Mouse (Mus musculus) kidney, postnatal 0 days (tissue): Measurements from ENCODE around the gene Krtap5-4. TPM values are rescaled to one million over a fixed set of nuclear protein-coding genes. Genes with fewer than 3 reads are reported as not detected.
"Not testable (repeated sequence)": the region's sequence is repeated elsewhere in the genome, so short reads cannot be mapped to it uniquely, and the experiment has no call there.

Experiments used
- ATAC-seq: fragments of 200-750 bp; cut with Nextera tagmentation; replicated peaks from 2 replicates; pipeline ENCODE4 v1.8.0; 2017; ENCODE audit warnings: low read depth, moderate number of reproducible peaks, moderate TSS enrichment, moderate library complexity; ENCODE audit not compliant: low FRiP score
- DNase-seq: peaks from one replicate; pipeline ENCODE4 v3.0.0-alpha.2; 2016; ENCODE audit warnings: low spot score
- H3K27ac ChIP-seq: fragments of 300-500 bp; sonication (generic); 2 replicates; pipeline ENCODE4 v1.5.1; 2014; ENCODE audit warnings: mild to moderate bottlenecking
- H3K27me3 ChIP-seq: fragments of 300-500 bp; sonication (generic); 2 replicates; pipeline ENCODE4 v1.6.1; 2014; ENCODE audit warnings: low read length, mixed read lengths; ENCODE audit not compliant: insufficient read depth
- H3K36me3 ChIP-seq: fragments of 300-500 bp; sonication (generic); 2 replicates; pipeline ENCODE4 v1.6.1; 2014; ENCODE audit warnings: low read length, mixed read lengths; ENCODE audit not compliant: insufficient read depth
- H3K4me1 ChIP-seq: fragments of 300-500 bp; sonication (generic); replicated peaks from 2 replicates; pipeline ENCODE4 v1.6.1; 2014; ENCODE audit warnings: antibody characterized with exemption, low read length, mixed read lengths; ENCODE audit not compliant: insufficient read depth
- H3K4me2 ChIP-seq: fragments of 300-500 bp; sonication (generic); 2 replicates; pipeline ENCODE4 v1.6.1; 2014; ENCODE audit warnings: mild to moderate bottlenecking, low read length, moderate library complexity, mixed read lengths
- H3K4me3 ChIP-seq: fragments of 300-500 bp; sonication (generic); replicated peaks from 2 replicates; pipeline ENCODE4 v1.5.1; 2014; ENCODE audit warnings: low read depth, low read length
- H3K9ac ChIP-seq: fragments of 300-500 bp; sonication (generic); 2 replicates; pipeline ENCODE4 v1.6.1; 2014; ENCODE audit warnings: low read depth, low read length
- H3K9me3 ChIP-seq: fragments of 300-500 bp; sonication (generic); replicated peaks from 2 replicates; pipeline ENCODE4 v1.6.1; 2016; ENCODE audit warnings: low read length, inconsistent platforms, mixed read lengths
- CTCF ChIP-seq: IDR thresholded peaks from 2 replicates; pipeline ENCODE4 v1.5.1; 2016; ENCODE audit warnings: antibody characterized with exemption, low read depth, mild to moderate bottlenecking, moderate library complexity
- WGBS: fragments of 180-500 bp; shearing (Covaris S2); extraction: QIAGEN DNeasy Blood & Tissue Kit; methylation state at CpG from one replicate; pipeline ENCODE4 v1.1.7; 2014; 5-methylcytosine and 5-hydroxymethylcytosine counted together
- polyA plus RNA-seq: library from polyadenylated mRNA; unstranded; fragments of >200 nt; fragmentation: Nextera tagmentation; extraction: Ambion mirVana; gene quantifications from 2 replicates; pipeline ENCODE4 v1.2.1, GENCODE M21; 2015

The Krtap5-4 gene
- polyA plus RNA-seq, 1 experiment from 2014 or later, result not detected

DNA sequence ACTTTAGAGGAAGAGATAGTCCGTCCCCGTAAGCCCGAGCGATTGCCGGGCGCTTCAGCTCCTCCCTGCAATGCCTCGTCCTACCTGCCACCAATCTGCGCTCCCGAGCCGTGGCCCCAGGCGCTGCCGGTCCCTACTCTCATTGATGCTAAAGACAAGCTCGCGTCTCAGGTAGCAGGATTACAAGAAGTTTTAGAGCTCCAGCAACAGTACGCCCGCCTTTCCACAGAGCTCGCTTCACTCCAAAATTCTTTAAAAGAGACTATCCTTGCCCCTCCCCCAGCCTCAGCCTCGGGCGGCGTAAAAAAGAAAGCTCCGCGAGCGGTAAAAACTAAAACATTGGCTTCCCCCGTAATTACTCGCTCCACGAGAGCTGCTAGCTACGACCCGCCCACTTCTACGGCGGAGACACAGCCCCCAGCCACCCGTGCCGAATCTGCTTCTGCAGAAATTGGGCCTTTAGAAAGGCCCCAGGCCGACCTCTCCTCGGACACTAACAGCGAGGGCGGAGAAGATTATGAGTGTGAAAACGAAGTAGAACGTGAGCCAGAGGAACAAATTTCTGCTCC, 19.2 kb upstream of the Krtap5-4 start:
- peak overlapping the region; percentile 77 for H3K9ac ChIP-seq
- peak; percentile 29; the same call in 1 of the 2 replicates for TF ChIP-seq CTCF
- H3K4me3 ChIP-seq, result peak overlapping the region; percentile 55
- DNase-seq (peak; percentile 88), ATAC-seq (peak; percentile 77)
- peak overlapping the region; percentile 89 for H3K27ac ChIP-seq
- H3K9me3 ChIP-seq, result no peaks in the 10 kb centered on the region
- H3K4me2 ChIP-seq, result peak overlapping the region; percentile 84
- no peaks in the 10 kb centered on the region for H3K4me1 ChIP-seq
- no peaks in the 10 kb centered on the region for H3K36me3 ChIP-seq
- WGBS, result under 1% methylated on average over 38 of the region's 38 CpGs
- H3K27me3 ChIP-seq, result no peaks in the 10 kb centered on the region

DNA sequence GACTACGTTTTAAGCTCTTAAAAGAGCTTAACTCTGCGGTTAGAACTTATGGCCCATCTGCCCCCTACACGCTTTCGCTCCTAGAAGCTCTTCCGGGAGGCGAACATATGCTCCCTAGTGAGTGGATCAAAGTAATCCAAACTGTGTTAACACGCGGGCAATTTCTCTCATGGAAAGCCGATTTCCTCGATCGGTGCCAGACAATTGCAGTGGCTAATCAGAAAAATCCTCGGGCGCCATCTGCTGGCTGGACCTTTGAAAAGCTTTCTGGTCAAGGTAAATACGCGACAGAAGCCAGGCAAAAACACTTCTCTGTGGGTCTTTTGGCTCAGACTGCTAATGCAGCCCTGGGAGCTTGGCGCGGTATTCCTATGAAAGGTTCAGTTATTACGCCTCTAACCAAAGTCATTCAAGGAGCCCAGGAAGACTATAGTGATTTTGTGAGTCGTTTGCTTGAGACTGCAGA, 18.7 kb upstream of the Krtap5-4 start:
- Histone ChIP-seq H3K4me2 (peak overlapping the region; percentile 84), H3K9ac (peak overlapping the region; percentile 77), H3K27ac (peak overlapping the region; percentile 89), H3K4me3 (peak overlapping the region; percentile 55), H3K36me3 (no peaks in the 10 kb centered on the region), H3K4me1 (no peaks in the 10 kb centered on the region), H3K27me3 (no peaks in the 10 kb centered on the region), H3K9me3 (no peaks in the 10 kb centered on the region)
- ATAC-seq (peak; percentile 75), DNase-seq (peak; percentile 97)
- TF ChIP-seq CTCF, result peak; percentile 83
- WGBS, result under 1% methylated on average over 19 of the region's 19 CpGs

DNA sequence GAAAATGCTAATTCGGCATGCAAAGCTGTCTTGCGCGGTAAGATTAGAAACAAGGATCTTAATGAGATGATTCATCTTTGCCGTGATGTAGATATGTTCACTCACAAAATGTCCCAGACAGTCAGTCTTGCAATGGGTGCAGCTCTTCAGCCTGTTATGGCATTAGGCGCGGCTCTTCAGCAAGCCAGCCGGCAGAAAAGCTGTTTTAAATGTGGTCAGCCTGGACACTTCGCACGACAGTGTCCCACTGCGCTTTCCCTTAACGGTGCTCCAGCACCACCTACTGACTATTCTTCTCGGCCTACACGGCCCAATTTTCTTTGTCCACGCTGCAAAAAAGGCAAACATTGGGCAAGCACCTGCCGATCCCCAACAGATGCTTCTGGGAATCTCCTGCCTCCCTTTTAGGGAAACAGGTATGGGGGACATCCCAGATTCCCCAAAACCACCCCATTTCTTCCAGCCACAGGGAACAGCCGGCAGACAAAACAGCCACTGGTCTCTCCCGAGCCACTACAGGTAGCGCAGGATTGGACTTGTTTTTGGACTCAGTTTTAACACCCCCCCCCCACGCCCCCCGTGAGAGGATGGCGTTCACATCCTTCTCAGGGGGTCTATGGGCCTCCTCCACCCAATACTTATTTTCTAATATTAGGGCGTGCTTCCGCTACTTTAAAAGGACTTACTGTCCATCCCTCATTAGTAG, 18.1 kb upstream of the Krtap5-4 start:
- peak; percentile 69 for TF ChIP-seq CTCF
- Histone ChIP-seq H3K9ac (peak overlapping the region; percentile 77; the same call in 1 of the 2 replicates), H3K9me3 (no peaks in the 10 kb centered on the region), H3K36me3 (no peaks in the 10 kb centered on the region), H3K27ac (peak overlapping the region; percentile 89), H3K4me3 (peak overlapping the region; percentile 55), H3K4me1 (no peaks in the 10 kb centered on the region), H3K4me2 (peak overlapping the region; percentile 84), H3K27me3 (no peaks in the 10 kb centered on the region)
- peak; percentile 81 for DNase-seq
- WGBS, result 12% methylated on average over 23 of the region's 23 CpGs
- peak; percentile 63; the same call in 1 of the 2 replicates for ATAC-seq

DNA sequence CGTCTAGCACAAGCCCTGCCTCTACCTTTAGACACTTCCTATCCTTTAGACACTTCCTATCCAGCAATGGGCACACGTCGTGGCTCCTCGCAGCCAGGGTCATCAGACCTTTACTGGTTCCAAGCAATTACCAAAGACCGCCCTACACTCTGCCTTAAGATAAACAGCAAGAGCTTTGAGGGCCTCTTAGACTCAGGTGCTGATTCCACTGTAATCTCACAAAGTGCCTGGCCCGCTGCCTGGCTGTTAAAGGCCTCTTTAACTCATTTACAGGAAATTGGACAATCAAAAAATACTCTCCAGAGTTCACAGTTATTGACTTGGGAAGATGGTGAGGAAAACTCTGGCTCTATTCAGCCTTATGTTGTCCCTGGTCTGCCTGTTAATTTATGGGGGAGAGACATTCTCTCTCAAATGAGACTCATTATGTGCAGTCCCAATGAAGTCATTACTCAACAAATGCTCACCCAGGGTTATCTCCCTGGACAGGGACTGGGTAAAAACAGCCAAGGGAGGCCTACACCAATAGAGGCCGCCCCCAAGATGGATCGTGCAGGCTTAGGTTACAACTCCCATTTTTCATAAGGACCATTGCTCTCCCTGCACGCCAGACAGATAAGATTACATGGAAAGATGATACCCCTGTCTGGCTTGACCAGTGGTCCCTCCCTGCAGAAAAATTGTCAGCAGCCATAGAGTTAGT, 17.3 kb upstream of the Krtap5-4 start:
- H3K4me1 ChIP-seq, H3K27me3 ChIP-seq, H3K9me3 ChIP-seq, H3K4me3 ChIP-seq, ATAC-seq, H3K9ac ChIP-seq, H3K36me3 ChIP-seq, H3K4me2 ChIP-seq, H3K27ac ChIP-seq: not testable (repeated sequence)
- WGBS, result 37% methylated on average over 9 of the region's 9 CpGs
- DNase-seq, result peak; percentile 56

DNA sequence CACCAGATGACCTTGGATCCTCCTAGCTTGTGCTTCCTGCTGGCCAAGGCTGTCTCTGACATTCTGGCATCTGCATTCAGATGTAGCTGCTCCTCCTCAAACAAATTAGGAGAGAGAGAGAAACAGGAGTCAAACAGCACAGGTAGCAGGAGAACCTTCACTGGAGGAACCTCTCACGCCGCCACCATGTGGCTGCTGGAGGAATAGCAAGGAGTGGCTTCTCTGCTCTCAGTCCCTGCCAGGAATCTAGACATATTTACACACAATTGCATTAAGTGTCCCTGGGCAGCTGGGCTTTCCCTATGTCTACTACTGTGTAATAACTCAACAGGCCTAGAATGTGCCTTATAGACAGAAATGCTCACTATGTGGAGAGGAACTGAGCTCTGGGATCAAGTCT, 9.5 kb upstream of the Krtap5-4 start:
- H3K9ac ChIP-seq, H3K4me3 ChIP-seq, H3K27ac ChIP-seq, H3K9me3 ChIP-seq, H3K4me1 ChIP-seq, H3K27me3 ChIP-seq, ATAC-seq, H3K36me3 ChIP-seq, H3K4me2 ChIP-seq: not testable (repeated sequence)
- 0% methylated on average over 2 of the region's 2 CpGs for WGBS
- peak; percentile 46 for DNase-seq
- TF ChIP-seq CTCF, result peak; percentile 70

DNA sequence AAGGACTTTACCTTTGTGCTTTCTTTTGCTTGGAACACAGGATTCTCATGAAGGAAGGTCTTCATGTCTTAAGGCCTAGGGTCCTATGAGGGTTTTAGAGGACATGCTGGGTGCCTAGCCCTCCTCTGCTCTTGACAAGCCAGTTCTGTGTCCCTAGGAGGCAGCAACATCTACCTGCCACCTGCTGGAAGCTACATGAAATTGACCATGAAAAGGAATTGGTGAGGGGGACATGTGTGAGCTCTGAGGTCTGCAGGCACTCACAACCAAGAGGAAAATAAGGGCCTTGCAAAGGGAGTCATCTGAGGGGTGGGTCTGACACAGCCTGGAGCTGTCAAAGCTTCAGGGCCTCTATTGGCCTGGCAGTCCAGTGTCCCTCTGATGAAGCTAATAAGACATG, 7.9 kb upstream of the Krtap5-4 start:
- H3K27me3 ChIP-seq, result no peaks in the 10 kb centered on the region
- H3K4me3 ChIP-seq, result no peak overlapping the region
- ATAC-seq (no peak), DNase-seq (no peak)
- no peak overlapping the region for H3K9ac ChIP-seq
- no peak overlapping the region for H3K4me2 ChIP-seq
- peak; percentile 52; the same call in 1 of the 2 replicates for TF ChIP-seq CTCF
- H3K36me3 ChIP-seq, result no peaks in the 10 kb centered on the region
- no peak overlapping the region for H3K27ac ChIP-seq
- H3K9me3 ChIP-seq, result no peaks in the 10 kb centered on the region
- H3K4me1 ChIP-seq, result no peaks in the 10 kb centered on the region

DNA sequence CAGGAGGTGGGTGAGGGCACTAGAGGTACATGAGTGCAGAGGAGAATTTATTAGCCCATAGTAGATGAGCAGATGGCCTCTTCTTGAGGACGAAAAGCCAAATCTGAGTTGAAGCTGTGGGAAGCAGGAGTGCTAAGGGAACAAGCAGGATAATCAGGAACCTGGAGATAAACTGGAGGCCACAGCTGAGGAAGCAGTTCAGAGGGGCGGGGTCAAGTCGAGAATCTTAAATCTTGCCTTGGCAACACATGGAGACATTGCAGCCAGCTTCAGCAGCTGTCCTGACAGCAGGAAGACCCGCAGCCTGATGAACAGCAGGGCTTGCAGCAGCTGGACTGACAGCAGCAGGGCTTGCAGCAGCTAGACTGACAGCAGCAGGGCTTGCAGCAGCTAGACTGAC, 7.2 kb upstream of the Krtap5-4 start:
- not testable (repeated sequence) for H3K9ac ChIP-seq, H3K4me2 ChIP-seq, ATAC-seq, H3K36me3 ChIP-seq, H3K27me3 ChIP-seq, H3K27ac ChIP-seq, H3K4me1 ChIP-seq, H3K4me3 ChIP-seq, DNase-seq, H3K9me3 ChIP-seq
- 21% methylated on average over 4 of the region's 4 CpGs for WGBS

DNA sequence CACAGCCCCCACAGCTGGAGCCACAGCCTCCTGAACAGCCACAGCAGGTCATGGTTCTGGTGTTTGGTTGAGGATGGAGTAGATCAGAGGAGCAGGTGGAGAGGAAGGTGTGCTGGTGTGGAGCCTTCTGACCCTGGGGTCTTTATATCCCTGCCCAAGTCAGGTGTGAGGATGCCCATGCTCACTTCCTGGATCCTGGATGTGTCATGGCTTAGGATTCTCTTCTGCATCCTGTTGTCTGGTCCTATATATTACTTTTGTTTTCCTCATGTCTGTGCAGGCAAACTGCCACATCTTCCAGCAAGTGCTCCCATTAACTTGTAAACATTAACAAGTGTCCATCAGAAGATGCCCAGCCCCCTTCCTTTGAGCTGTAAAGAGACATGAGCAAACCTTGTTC, 6.3 kb upstream of the Krtap5-4 start, which contains the start of gene Krtap5-1:
TSS of gene Krtap5-1 (minus strand) at position 101 of the 400 bp plus-strand sequence.
- H3K36me3 ChIP-seq, H3K27me3 ChIP-seq, H3K4me3 ChIP-seq, H3K4me2 ChIP-seq, H3K27ac ChIP-seq, ATAC-seq, H3K9ac ChIP-seq, DNase-seq, H3K9me3 ChIP-seq, H3K4me1 ChIP-seq: not testable (repeated sequence)

DNA sequence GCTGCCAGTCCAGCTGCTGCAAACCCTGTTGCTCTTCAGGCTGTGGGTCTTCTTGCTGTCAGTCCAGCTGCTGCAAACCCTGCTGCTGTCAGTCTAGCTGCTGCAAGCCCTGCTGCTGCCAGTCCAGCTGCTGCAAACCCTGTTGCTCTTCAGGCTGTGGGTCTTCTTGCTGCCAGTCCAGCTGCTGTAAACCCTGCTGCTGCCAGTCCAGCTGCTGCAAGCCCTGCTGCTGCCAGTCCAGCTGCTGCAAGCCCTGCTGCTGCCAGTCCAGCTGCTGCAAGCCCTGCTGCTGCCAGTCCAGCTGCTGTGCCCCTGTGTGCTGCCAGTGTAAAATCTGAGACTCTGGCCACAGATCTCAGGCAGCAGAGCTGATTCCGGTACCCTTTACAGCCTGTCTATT, 580 bp downstream of the Krtap5-4 start:
- not testable (repeated sequence) for H3K9me3 ChIP-seq, H3K27me3 ChIP-seq, H3K36me3 ChIP-seq, H3K4me2 ChIP-seq, ATAC-seq, H3K4me3 ChIP-seq, H3K4me1 ChIP-seq, DNase-seq, H3K27ac ChIP-seq, H3K9ac ChIP-seq
- WGBS, result 70% methylated on average over 1 of the region's 1 CpGs
